Mouse (Mus musculus): Measurements from ENCODE around the gene Usp5.

DNA sequence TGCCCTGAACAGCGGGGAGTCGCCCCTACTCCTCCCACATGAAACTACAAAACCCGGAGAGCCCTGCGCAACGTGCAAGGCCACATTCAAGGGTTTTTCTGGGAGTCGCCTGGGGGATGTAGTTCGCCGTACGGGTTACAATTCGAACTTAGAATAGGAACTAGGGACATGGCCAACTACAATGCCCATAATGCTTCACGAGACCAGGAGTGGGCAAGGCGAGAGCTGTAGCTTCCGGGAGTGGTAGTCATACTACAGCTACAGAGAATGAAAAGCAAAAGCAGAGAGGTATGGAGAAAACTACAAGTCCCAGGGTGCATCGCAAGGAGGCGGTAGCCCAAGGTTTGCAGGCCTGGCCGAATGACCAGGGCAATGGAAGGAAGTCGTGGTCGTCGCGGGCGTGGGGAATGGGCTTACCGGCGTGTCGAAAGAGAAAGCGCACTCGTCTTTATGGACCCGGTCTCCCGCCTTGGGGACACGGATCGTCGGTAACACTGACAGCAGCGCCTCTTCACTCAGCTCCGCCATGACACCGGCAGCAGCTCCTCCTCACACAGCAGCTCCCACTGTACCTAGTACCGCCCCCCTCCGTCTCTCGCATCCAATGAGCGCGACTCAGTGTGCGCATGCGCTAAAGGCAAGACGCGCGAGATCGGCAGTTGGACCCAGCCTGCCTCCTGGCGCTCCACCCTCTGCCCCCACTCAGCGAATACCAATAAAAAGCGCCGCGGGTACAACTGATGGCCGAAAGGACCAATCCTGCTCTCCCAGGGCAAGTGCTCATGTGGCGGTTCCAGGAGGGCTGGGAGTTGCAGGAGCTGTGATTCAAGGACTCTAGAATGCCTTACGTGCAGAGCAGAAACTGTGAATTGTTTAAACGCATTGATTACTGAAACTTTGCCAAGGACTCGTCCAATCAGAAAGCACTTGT, at the start of gene Usp5, which contains the start of gene Cdca3:
- TF ChIP-seq HCFC1 (IDR thresholded peaks at IDR 0.05; ENCODE audit: borderline replicate concordance, insufficient read depth, low read length) = peak; percentile 99
- peak; percentile 89 for TF ChIP-seq CHD2 (IDR thresholded peaks at IDR 0.05; ENCODE audit: low read depth, low read length)
- no peak for TF ChIP-seq ZC3H11A (IDR thresholded peaks at IDR 0.05; ENCODE audit: borderline replicate concordance, low read depth, low read length)
